Mouse (Mus musculus): ENCODE results near the gene Atp2b4. TPM values are rescaled to one million over a fixed set of nuclear protein-coding genes. Genes with fewer than 3 reads are reported as not detected.
A peak's percentile ranks its signal among the peaks of the same experiment; 100 is the strongest.

Gene Atp2b4
- total and polyA plus RNA-seq, 3 experiments = 18.8 to 21.1 TPM; not detected in 1

DNA sequence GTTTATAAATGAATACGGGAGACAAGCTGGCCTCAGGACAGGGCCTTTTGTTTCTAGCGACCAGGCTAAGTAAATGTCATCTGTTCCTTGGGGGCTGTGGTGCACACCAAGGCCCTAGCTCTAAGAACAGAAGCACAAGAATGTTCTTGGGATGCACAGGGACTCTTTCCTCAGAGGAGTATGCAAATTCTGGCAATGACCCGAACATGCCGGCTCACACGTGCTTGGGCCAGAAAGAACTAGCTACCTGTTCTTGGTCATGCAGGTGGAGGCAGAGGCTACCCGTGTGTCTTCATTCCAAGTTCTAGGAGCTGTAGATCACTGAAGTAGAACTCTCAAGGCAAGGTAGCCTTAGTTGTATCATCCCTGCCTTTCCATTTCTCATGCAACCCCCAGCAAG, 59.7 kb downstream of the Atp2b4 start:
- no peak for DNase-seq (ENCODE audit: low read depth, low spot score)
- no peak overlapping the region for H3K27ac ChIP-seq (ENCODE audit: control insufficient read depth, low read depth, low read length)
- H3K27me3 ChIP-seq (ENCODE audit: control insufficient read depth in 1 of 2, insufficient read depth in 2 of 2, low read length in 2 of 2) = no peaks in the 10 kb centered on the region
- H3K36me3 ChIP-seq (ENCODE audit: control insufficient read depth in 1 of 2, insufficient read depth in 2 of 2, low read length in 2 of 2) = peaks cover 0 to 3% of the 10 kb centered on the region in 2 experiments; a peak in 1 of 4 replicates
- no peaks in the 10 kb centered on the region for H3K4me1 ChIP-seq (ENCODE audit: control insufficient read depth in 1 of 2, insufficient read depth in 2 of 2, low read length in 2 of 2)
- TF ChIP-seq SIN3A (IDR thresholded peaks at IDR 0.05; ENCODE audit: low read length) = no peak
- no peak for TF ChIP-seq ELF1 (IDR thresholded peaks at IDR 0.05; ENCODE audit: low read depth, low read length)
- no peak for TF ChIP-seq CHD2 (IDR thresholded peaks at IDR 0.05; ENCODE audit: low read length)
- TF ChIP-seq NRF1 (IDR thresholded peaks at IDR 0.05; ENCODE audit: insufficient read depth, low read depth, low read length, poor library complexity, severe bottlenecking) = no peak
- no peak for TF ChIP-seq POLR2AphosphoS2 (IDR thresholded peaks at IDR 0.05; ENCODE audit: low read length)
- TF ChIP-seq E2F4 (IDR thresholded peaks at IDR 0.05; ENCODE audit: borderline replicate concordance, low read depth, low read length) = no peak
- H3K9ac ChIP-seq (ENCODE audit: control insufficient read depth, low read depth, low read length, poor library complexity, severe bottlenecking) = no peak overlapping the region
- no peaks in the 10 kb centered on the region for H3K79me2 ChIP-seq (ENCODE audit: control insufficient read depth, insufficient read depth, low read length, poor library complexity)
- H3K9me3 ChIP-seq (replicated peaks; ENCODE audit: insufficient read depth, low read length) = no peaks in the 10 kb centered on the region
- no peak overlapping the region for H3K4me3 ChIP-seq (ENCODE audit: control insufficient read depth in 1 of 2, insufficient read depth in 1 of 2, low read depth in 2 of 2, low read length in 2 of 2)

DNA sequence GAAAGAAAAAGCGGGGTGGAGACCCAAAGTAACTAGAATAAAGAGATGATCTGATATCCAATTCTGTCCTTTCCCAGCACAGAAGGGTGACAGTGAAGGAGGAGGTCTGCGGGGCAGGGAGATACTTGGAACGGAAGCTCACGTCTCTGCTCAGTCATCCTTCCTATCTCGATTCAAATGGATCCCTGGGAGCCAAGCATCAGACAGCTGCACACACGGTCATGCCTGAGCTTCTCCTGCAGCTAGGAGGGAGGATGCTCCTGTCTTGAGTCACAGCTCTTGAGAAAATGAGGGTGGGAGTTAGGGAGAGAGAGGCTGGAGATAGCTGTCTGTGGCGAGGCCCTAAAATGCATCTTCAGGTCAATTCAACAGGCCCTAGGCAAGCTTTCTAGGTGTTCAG, 64.2 kb downstream of the Atp2b4 start:
- H3K36me3 ChIP-seq (ENCODE audit: control insufficient read depth in 1 of 2, insufficient read depth in 2 of 2, low read length in 2 of 2) = peaks cover 0 to 3% of the 10 kb centered on the region in 2 experiments; a peak in 1 of 4 replicates
- DNase-seq (ENCODE audit: low read depth, low spot score) = no peak

DNA sequence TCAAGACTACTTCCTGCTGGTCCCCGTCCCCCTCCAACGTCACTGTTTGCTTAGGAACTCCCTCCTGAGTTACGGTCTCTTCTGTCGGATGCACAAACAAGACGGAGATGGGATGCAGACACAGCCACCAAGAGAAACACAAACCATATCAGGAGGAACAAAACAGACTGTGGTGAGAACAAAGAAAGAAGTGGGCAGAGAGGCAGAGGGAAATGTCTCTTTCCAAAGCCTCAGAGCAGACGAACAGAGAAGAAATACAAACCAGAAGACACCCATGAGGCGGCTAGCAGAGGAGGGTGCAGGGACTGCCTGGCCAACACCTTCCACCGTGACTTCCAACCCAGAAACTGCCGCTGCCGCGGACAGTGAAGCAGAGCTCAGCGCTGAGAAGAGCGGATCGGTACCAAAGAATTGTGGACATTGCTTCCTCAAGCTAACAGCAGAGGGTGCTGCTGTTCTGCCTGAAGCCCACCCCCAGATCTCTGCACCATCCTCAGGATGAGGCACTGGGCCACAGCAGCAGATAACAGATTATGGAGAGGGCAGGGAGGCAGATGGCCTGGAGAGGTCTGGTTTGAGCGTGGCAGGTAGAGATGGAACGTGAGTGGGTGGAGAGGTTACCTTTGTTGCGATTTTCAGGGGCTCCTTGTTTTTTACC, 64.7 kb downstream of the Atp2b4 start:
- peak; percentile 31 for DNase-seq (ENCODE audit: low read depth, low spot score)
- Histone ChIP-seq H3K9me3 (replicated peaks; ENCODE audit: insufficient read depth, low read length) (no peaks in the 10 kb centered on the region), H3K4me3 (ENCODE audit: control insufficient read depth in 1 of 2, insufficient read depth in 1 of 2, low read depth in 2 of 2, low read length in 2 of 2) (no peak overlapping the region), H3K4me1 (ENCODE audit: control insufficient read depth in 1 of 2, insufficient read depth in 2 of 2, low read length in 2 of 2) (no peaks in the 10 kb centered on the region), H3K36me3 (ENCODE audit: control insufficient read depth in 1 of 2, insufficient read depth in 2 of 2, low read length in 2 of 2) (peaks cover 0 to 5% of the 10 kb centered on the region in 2 experiments; a peak in 2 of 4 replicates), H3K9ac (ENCODE audit: control insufficient read depth, low read depth, low read length, poor library complexity, severe bottlenecking) (no peak overlapping the region), H3K27me3 (ENCODE audit: control insufficient read depth in 1 of 2, insufficient read depth in 2 of 2, low read length in 2 of 2) (no peaks in the 10 kb centered on the region), H3K79me2 (ENCODE audit: control insufficient read depth, insufficient read depth, low read length, poor library complexity) (no peaks in the 10 kb centered on the region), H3K27ac (ENCODE audit: control insufficient read depth, low read depth, low read length) (no peak overlapping the region)
- TF ChIP-seq CTCF (IDR thresholded peaks at IDR 0.05 in 2 of 3, conservative IDR thresholded peaks at IDR 0.05 in 1 of 3; ENCODE audit: control insufficient read depth in 1 of 3, insufficient read depth in 1 of 3, low read depth in 2 of 3, low read length in 3 of 3, poor library complexity in 1 of 3, severe bottlenecking in 1 of 3) (peak; percentile 41 to 73 (median 66)), BHLHE40 (IDR thresholded peaks at IDR 0.05; ENCODE audit: borderline replicate concordance, low read depth, low read length) (no peak), RAD21 (IDR thresholded peaks at IDR 0.05; ENCODE audit: low read depth, low read length) (peak; percentile 86), ELF1 (IDR thresholded peaks at IDR 0.05; ENCODE audit: low read depth, low read length) (no peak), SIN3A (IDR thresholded peaks at IDR 0.05; ENCODE audit: low read length) (0 out of 2 replicates have a peak, but pooled peaks have one; percentile 26), ZC3H11A (IDR thresholded peaks at IDR 0.05; ENCODE audit: low read depth, low read length) (peak; percentile 84), USF2 (IDR thresholded peaks at IDR 0.05; ENCODE audit: borderline replicate concordance in 1 of 2, insufficient read depth in 1 of 2, low read depth in 1 of 2, low read length in 2 of 2) (no peak), SMC3 (IDR thresholded peaks at IDR 0.05; ENCODE audit: low read depth, low read length) (peak; percentile 90)

More for the DNA sequence above, 64.2 kb downstream of the Atp2b4 start:
- no peaks in the 10 kb centered on the region for H3K4me1 ChIP-seq (ENCODE audit: control insufficient read depth in 1 of 2, insufficient read depth in 2 of 2, low read length in 2 of 2)
- H3K27me3 ChIP-seq (ENCODE audit: control insufficient read depth in 1 of 2, insufficient read depth in 2 of 2, low read length in 2 of 2) = no peaks in the 10 kb centered on the region
- no peaks in the 10 kb centered on the region for H3K79me2 ChIP-seq (ENCODE audit: control insufficient read depth, insufficient read depth, low read length, poor library complexity)
- H3K9ac ChIP-seq (ENCODE audit: control insufficient read depth, low read depth, low read length, poor library complexity, severe bottlenecking) = no peak overlapping the region
- TF ChIP-seq EP300 (IDR thresholded peaks at IDR 0.05; ENCODE audit: low read depth in 1 of 2, low read length in 2 of 2) (no peak), ZC3H11A (IDR thresholded peaks at IDR 0.05; ENCODE audit: low read depth, low read length) (no peak), GATA1 (IDR thresholded peaks at IDR 0.05; ENCODE audit: low read depth, low read length) (no peak), KAT2A (conservative IDR thresholded peaks at IDR 0.05; ENCODE audit: low read depth, low read length) (no peak), ZMIZ1 (IDR thresholded peaks at IDR 0.05; ENCODE audit: low read depth, low read length) (no peak), NELFE (IDR thresholded peaks at IDR 0.05; ENCODE audit: low read depth, low read length) (no peak), ETS1 (IDR thresholded peaks at IDR 0.05; ENCODE audit: low read depth, low read length) (no peak), MXI1 (IDR thresholded peaks at IDR 0.05; ENCODE audit: low read depth, low read length) (no peak), MAZ (IDR thresholded peaks at IDR 0.05; ENCODE audit: low read depth, low read length) (no peak), MEF2A (IDR thresholded peaks at IDR 0.05; ENCODE audit: extremely low read depth, insufficient replicate concordance, low read depth, low read length, poor library complexity, severe bottlenecking) (no peak), UBTF (IDR thresholded peaks at IDR 0.05; ENCODE audit: borderline replicate concordance, insufficient read depth, low read depth, low read length) (no peak), RCOR1 (IDR thresholded peaks at IDR 0.05; ENCODE audit: low read depth, low read length) (no peak), ZKSCAN1 (IDR thresholded peaks at IDR 0.05; ENCODE audit: low read depth, low read length) (no peak), RAD21 (IDR thresholded peaks at IDR 0.05; ENCODE audit: low read depth, low read length) (no peak), MAFK (IDR thresholded peaks at IDR 0.05; ENCODE audit: borderline replicate concordance, low read depth, low read length) (no peak), MAX (IDR thresholded peaks at IDR 0.05; ENCODE audit: low read length) (no peak)
- no peak overlapping the region for H3K27ac ChIP-seq (ENCODE audit: control insufficient read depth, low read depth, low read length)
- no peaks in the 10 kb centered on the region for H3K9me3 ChIP-seq (replicated peaks; ENCODE audit: insufficient read depth, low read length)
- no peak overlapping the region for H3K4me3 ChIP-seq (ENCODE audit: control insufficient read depth in 1 of 2, insufficient read depth in 1 of 2, low read depth in 2 of 2, low read length in 2 of 2)

Data from MEL (cell line).